Mouse (Mus musculus) C2C12 (cell line): ENCODE measurements around the gene Acy3.

Experiments used
- CTCF ChIP-seq: IDR thresholded peaks from one replicate; pipeline ENCODE4 v1.5.1; 2011; ENCODE audit not compliant: control insufficient read depth, insufficient read depth, insufficient read length
- USF1 ChIP-seq: IDR thresholded peaks from one replicate; pipeline ENCODE4 v1.6.1; 2011; ENCODE audit warnings: low read depth, mild to moderate bottlenecking, control low read depth, moderate library complexity

GRCm38 (mm10) chr19:4032668-4033067 lies 46.3 kb downstream of the Acy3 start:
- TF ChIP-seq USF1 = no peak
- TF ChIP-seq CTCF = no peak
